Mouse (Mus musculus) heart, embryonic 12.5 days (tissue): ENCODE measurements around the gene Megf6. TPM values are rescaled to one million over a fixed set of nuclear protein-coding genes. Genes with fewer than 3 reads are reported as not detected.

Experiments used
- ATAC-seq: fragments of 200-750 bp; cut with Nextera tagmentation; 2 replicates; pipeline ENCODE4 v1.8.0; 2017; ENCODE audit warnings: moderate TSS enrichment, moderate library complexity; ENCODE audit not compliant: insufficient number of reproducible peaks, low FRiP score
- H3K27ac ChIP-seq: fragments of 300-500 bp; sonication (generic); 2 replicates; pipeline ENCODE4 v1.5.1; 2016; ENCODE audit warnings: mild to moderate bottlenecking, moderate library complexity; ENCODE audit not compliant: poor library complexity, severe bottlenecking
- H3K27me3 ChIP-seq: fragments of 300-500 bp; sonication (generic); replicated peaks from 2 replicates; pipeline ENCODE4 v1.6.1; 2016; ENCODE audit warnings: mild to moderate bottlenecking, moderate library complexity
- H3K36me3 ChIP-seq: fragments of 300-500 bp; sonication (generic); 2 replicates; pipeline ENCODE4 v1.6.1; 2016; ENCODE audit warnings: mild to moderate bottlenecking, moderate library complexity
- H3K4me1 ChIP-seq: fragments of 300-500 bp; sonication (generic); replicated peaks from 2 replicates; pipeline ENCODE4 v1.6.1; 2016; ENCODE audit warnings: mild to moderate bottlenecking
- H3K4me2 ChIP-seq: fragments of 300-500 bp; sonication (generic); 2 replicates; pipeline ENCODE4 v1.6.1; 2016; ENCODE audit warnings: mild to moderate bottlenecking, moderate library complexity
- H3K4me3 ChIP-seq: fragments of 300-500 bp; sonication (generic); 2 replicates; pipeline ENCODE4 v1.5.1; 2016; ENCODE audit warnings: mild to moderate bottlenecking
- H3K9ac ChIP-seq: fragments of 300-500 bp; sonication (generic); 2 replicates; pipeline ENCODE4 v1.6.1; 2016; ENCODE audit warnings: mild to moderate bottlenecking, moderate library complexity
- H3K9me3 ChIP-seq: fragments of 300-500 bp; sonication (generic); replicated peaks from 2 replicates; pipeline ENCODE4 v1.6.1; 2016; ENCODE audit warnings: mild to moderate bottlenecking, moderate library complexity
- WGBS: fragments of 180-500 bp; shearing (Covaris S2); methylation state at CpG from one replicate; pipeline ENCODE4 v1.1.7; 2016; 5-methylcytosine and 5-hydroxymethylcytosine counted together
- polyA plus RNA-seq: library from polyadenylated mRNA; unstranded; fragments of >200 nt; fragmentation: Nextera tagmentation; extraction: Ambion mirVana; gene quantifications from 2 replicates; pipeline ENCODE4 v1.2.1, GENCODE M21; 2016

Gene Megf6
- polyA plus RNA-seq, 1 experiment from 2014 or later = 19.4 TPM

GRCm38 (mm10) chr4:154213586-154213985, 43.1 kb downstream of the Megf6 start:
- H3K9me3 ChIP-seq = no peaks in the 10 kb centered on the region
- H3K36me3 ChIP-seq = no peaks in the 10 kb centered on the region
- H3K27me3 ChIP-seq = peaks cover 4% of the 10 kb centered on the region
- peak; percentile 68 for ATAC-seq
- no peak overlapping the region for H3K4me2 ChIP-seq
- 0 out of 2 replicates have a peak overlapping the region, but pooled peaks have one; percentile 3 for H3K9ac ChIP-seq
- H3K4me3 ChIP-seq = no peak overlapping the region
- 19% methylated on average over 7 of the region's 7 CpGs for WGBS
- peak overlapping the region; percentile 26; the same call in 1 of the 2 replicates for H3K27ac ChIP-seq
- H3K4me1 ChIP-seq = peaks cover 40% of the 10 kb centered on the region

GRCm38 (mm10) chr4:154214075-154214474, 43.5 kb downstream of the Megf6 start:
- Histone ChIP-seq H3K4me1 (peaks cover 40% of the 10 kb centered on the region), H3K36me3 (no peaks in the 10 kb centered on the region), H3K9ac (0 out of 2 replicates have a peak overlapping the region, but pooled peaks have one; percentile 3), H3K4me3 (no peak overlapping the region), H3K4me2 (no peak overlapping the region), H3K9me3 (no peaks in the 10 kb centered on the region), H3K27ac (peak overlapping the region; percentile 26; the same call in 1 of the 2 replicates), H3K27me3 (no peaks in the 10 kb centered on the region; the same call in none of the 2 replicates)
- no peak for ATAC-seq
- WGBS = 9% methylated on average over 5 of the region's 5 CpGs

GRCm38 (mm10) chr4:154217711-154218350, 47.3 kb downstream of the Megf6 start:
- H3K4me2 ChIP-seq = no peak overlapping the region
- no peak overlapping the region for H3K4me3 ChIP-seq
- no peaks in the 10 kb centered on the region for H3K36me3 ChIP-seq
- H3K9me3 ChIP-seq = no peaks in the 10 kb centered on the region
- H3K27ac ChIP-seq = no peak overlapping the region
- H3K27me3 ChIP-seq = peaks cover 3% of the 10 kb centered on the region
- 0 out of 2 replicates have a peak overlapping the region, but pooled peaks have one; percentile 22 for H3K9ac ChIP-seq
- ATAC-seq = no peak
- 51% methylated on average over 7 of the region's 7 CpGs for WGBS
- H3K4me1 ChIP-seq = peaks cover 42% of the 10 kb centered on the region

- WGBS = 48% methylated on average over 6 of the region's 6 CpGs
- Histone ChIP-seq H3K36me3 (no peaks in the 10 kb centered on the region), H3K9me3 (no peaks in the 10 kb centered on the region), H3K9ac (no peak overlapping the region), H3K4me3 (no peak overlapping the region), H3K27ac (no peak overlapping the region), H3K4me1 (peaks cover 55% of the 10 kb centered on the region), H3K27me3 (0 out of 2 replicates have a peak, but pooled peaks cover 3% of the 10 kb centered on the region), H3K4me2 (no peak overlapping the region)
- no peak for ATAC-seq
Observed at GRCm38 (mm10) chr4:154222773-154223172, 52.2 kb downstream of the Megf6 start.

- Histone ChIP-seq H3K36me3 (no peaks in the 10 kb centered on the region), H3K9ac (no peak overlapping the region), H3K9me3 (no peaks in the 10 kb centered on the region), H3K4me2 (no peak overlapping the region), H3K4me1 (peaks cover 66% of the 10 kb centered on the region), H3K4me3 (no peak overlapping the region), H3K27me3 (0 out of 2 replicates have a peak, but pooled peaks cover 3% of the 10 kb centered on the region), H3K27ac (no peak overlapping the region; the same call in 1 of the 2 replicates)
- peak; percentile 44; the same call in 1 of the 2 replicates for ATAC-seq
- 16% methylated on average over 6 of the region's 6 CpGs for WGBS
Observed at GRCm38 (mm10) chr4:154224267-154224969, 53.9 kb downstream of the Megf6 start.

GRCm38 (mm10) chr4:154224970-154225309, 54.4 kb downstream of the Megf6 start:
- H3K27me3 ChIP-seq = 0 out of 2 replicates have a peak, but pooled peaks cover under 1% of the 10 kb centered on the region
- H3K4me2 ChIP-seq = no peak overlapping the region
- no peaks in the 10 kb centered on the region for H3K36me3 ChIP-seq
- H3K4me1 ChIP-seq = peaks cover 72% of the 10 kb centered on the region
- ATAC-seq = no peak
- WGBS = 46% methylated on average over 9 of the region's 9 CpGs
- no peaks in the 10 kb centered on the region for H3K9me3 ChIP-seq
- no peak overlapping the region for H3K4me3 ChIP-seq
- no peak overlapping the region; the same call in 1 of the 2 replicates for H3K27ac ChIP-seq
- no peak overlapping the region for H3K9ac ChIP-seq

- Histone ChIP-seq H3K27me3 (no peaks in the 10 kb centered on the region), H3K9me3 (no peaks in the 10 kb centered on the region), H3K36me3 (no peaks in the 10 kb centered on the region), H3K9ac (no peak overlapping the region), H3K4me1 (peaks cover 88% of the 10 kb centered on the region), H3K4me2 (no peak overlapping the region), H3K4me3 (no peak overlapping the region), H3K27ac (no peak overlapping the region)
- WGBS = 79% methylated on average over 11 of the region's 11 CpGs
- ATAC-seq = no peak
Observed at GRCm38 (mm10) chr4:154226678-154227077, 56.1 kb downstream of the Megf6 start.

GRCm38 (mm10) chr4:154228336-154228735, 57.8 kb downstream of the Megf6 start:
- Histone ChIP-seq H3K27ac (no peak overlapping the region), H3K9ac (0 out of 2 replicates have a peak overlapping the region, but pooled peaks have one; percentile 10), H3K9me3 (no peaks in the 10 kb centered on the region), H3K27me3 (no peaks in the 10 kb centered on the region), H3K4me2 (no peak overlapping the region), H3K36me3 (no peaks in the 10 kb centered on the region), H3K4me1 (peaks cover 89% of the 10 kb centered on the region), H3K4me3 (no peak overlapping the region)
- WGBS = 30% methylated on average over 11 of the region's 11 CpGs
- ATAC-seq = no peak

GRCm38 (mm10) chr4:154229569-154229968, 59.0 kb downstream of the Megf6 start:
- no peaks in the 10 kb centered on the region for H3K36me3 ChIP-seq
- H3K9me3 ChIP-seq = no peaks in the 10 kb centered on the region
- no peaks in the 10 kb centered on the region for H3K27me3 ChIP-seq
- H3K27ac ChIP-seq = no peak overlapping the region
- H3K4me3 ChIP-seq = no peak overlapping the region
- no peak overlapping the region for H3K4me2 ChIP-seq
- 89% methylated on average over 9 of the region's 9 CpGs for WGBS
- H3K9ac ChIP-seq = no peak overlapping the region
- H3K4me1 ChIP-seq = peaks cover 89% of the 10 kb centered on the region
- ATAC-seq = no peak

- no peaks in the 10 kb centered on the region for H3K9me3 ChIP-seq
- ATAC-seq = no peak
- no peak overlapping the region for H3K4me3 ChIP-seq
- H3K36me3 ChIP-seq = no peaks in the 10 kb centered on the region
- H3K27ac ChIP-seq = no peak overlapping the region
- H3K4me2 ChIP-seq = no peak overlapping the region
- no peaks in the 10 kb centered on the region for H3K27me3 ChIP-seq
- peaks cover 90% of the 10 kb centered on the region for H3K4me1 ChIP-seq
- 83% methylated on average over 7 of the region's 7 CpGs for WGBS
- no peak overlapping the region for H3K9ac ChIP-seq
Observed at GRCm38 (mm10) chr4:154231380-154231779, 60.9 kb downstream of the Megf6 start.

GRCm38 (mm10) chr4:154232295-154232694, 61.8 kb downstream of the Megf6 start:
- ATAC-seq = no peak
- H3K36me3 ChIP-seq = no peaks in the 10 kb centered on the region
- peak overlapping the region; percentile 6; the same call in 1 of the 2 replicates for H3K27ac ChIP-seq
- H3K4me1 ChIP-seq = peaks cover 90% of the 10 kb centered on the region
- H3K27me3 ChIP-seq = no peaks in the 10 kb centered on the region
- WGBS = 39% methylated on average over 4 of the region's 4 CpGs
- H3K4me3 ChIP-seq = no peak overlapping the region
- no peaks in the 10 kb centered on the region for H3K9me3 ChIP-seq
- H3K9ac ChIP-seq = 0 out of 2 replicates have a peak overlapping the region, but pooled peaks have one; percentile 1
- H3K4me2 ChIP-seq = no peak overlapping the region
